Mouse (Mus musculus): ENCODE measurements around the gene Tmem132e. TPM values are rescaled to one million over a fixed set of nuclear protein-coding genes. Genes with fewer than 3 reads are reported as not detected.

Tmem132e gene
- total RNA-seq, 2 experiments from 2014 or later, result not detected

- ATAC-seq (ENCODE audit: poor library complexity, severe bottlenecking), result no peak
Observed at GRCm38 (mm10) chr11:82428801-82429200, 40.1 kb downstream of the Tmem132e start.

- no peak for ATAC-seq (ENCODE audit: poor library complexity, severe bottlenecking)
Observed at GRCm38 (mm10) chr11:82434091-82434831, 45.6 kb downstream of the Tmem132e start.

- ATAC-seq (ENCODE audit: poor library complexity, severe bottlenecking), result no peak
Observed at GRCm38 (mm10) chr11:82434832-82435182, 46.1 kb downstream of the Tmem132e start.

GRCm38 (mm10) chr11:82448485-82448884 is 59.8 kb downstream of the Tmem132e start:
- ATAC-seq (ENCODE audit: poor library complexity, severe bottlenecking), result no peak

- no peak for ATAC-seq (ENCODE audit: poor library complexity, severe bottlenecking)
Observed at GRCm38 (mm10) chr11:82452516-82452915, 63.8 kb downstream of the Tmem132e start.

- ATAC-seq (ENCODE audit: poor library complexity, severe bottlenecking), result no peak
Observed at GRCm38 (mm10) chr11:82453230-82453629, 64.5 kb downstream of the Tmem132e start.

GRCm38 (mm10) chr11:82461326-82461725 is 72.6 kb downstream of the Tmem132e start:
- no peak for ATAC-seq (ENCODE audit: poor library complexity, severe bottlenecking)

- no peak for ATAC-seq (ENCODE audit: poor library complexity, severe bottlenecking)
Observed at GRCm38 (mm10) chr11:82465536-82465935, 76.8 kb downstream of the Tmem132e start.

GRCm38 (mm10) chr11:82467218-82467617 is 78.5 kb downstream of the Tmem132e start:
- no peak for ATAC-seq (ENCODE audit: poor library complexity, severe bottlenecking)

- ATAC-seq (ENCODE audit: poor library complexity, severe bottlenecking), result no peak
Observed at GRCm38 (mm10) chr11:82471076-82471475, 82.4 kb downstream of the Tmem132e start.

- no peak for ATAC-seq (ENCODE audit: poor library complexity, severe bottlenecking)
Observed at GRCm38 (mm10) chr11:82473137-82473621, 84.5 kb downstream of the Tmem132e start.

- ATAC-seq (ENCODE audit: poor library complexity, severe bottlenecking), result no peak
Observed at GRCm38 (mm10) chr11:82476092-82476491, 87.4 kb downstream of the Tmem132e start.

GRCm38 (mm10) chr11:82477412-82477811 is 88.7 kb downstream of the Tmem132e start:
- no peak for ATAC-seq (ENCODE audit: poor library complexity, severe bottlenecking)

GRCm38 (mm10) chr11:82480941-82481340 is 92.2 kb downstream of the Tmem132e start:
- no peak for ATAC-seq (ENCODE audit: poor library complexity, severe bottlenecking)

GRCm38 (mm10) chr11:82487359-82488086 is 98.8 kb downstream of the Tmem132e start:
- ATAC-seq (ENCODE audit: poor library complexity, severe bottlenecking), result no peak

GRCm38 (mm10) chr11:82490896-82491295 is 102.2 kb downstream of the Tmem132e start:
- ATAC-seq (ENCODE audit: poor library complexity, severe bottlenecking), result no peak

Other genes with a start within 250 kb of the Tmem132e start
- gene Ccl1, start 83.2 kb upstream of the Tmem132e start, total RNA-seq (2015), result not detected in 2 replicates
- not detected in 2 replicates for gene Ccl1, start 83.2 kb upstream of the Tmem132e start, total RNA-seq (2017)